Mouse (Mus musculus) ES-Bruce4 (cell line): Measurements from ENCODE around the gene AB124611.

Experiments
- CTCF ChIP-seq: IDR thresholded peaks from one replicate; pipeline ENCODE4 v1.8.1; 2011; ENCODE audit warnings: low read depth, low read length
- EP300 ChIP-seq: IDR thresholded peaks from 2 replicates; pipeline ENCODE4 v1.6.1; 2011; ENCODE audit warnings: low read depth, low read length; ENCODE audit not compliant: insufficient read depth
- POLR2A ChIP-seq: IDR thresholded peaks from one replicate; pipeline ENCODE4 v1.8.1; 2011; ENCODE audit warnings: low read length; ENCODE audit not compliant: insufficient read depth

DNA sequence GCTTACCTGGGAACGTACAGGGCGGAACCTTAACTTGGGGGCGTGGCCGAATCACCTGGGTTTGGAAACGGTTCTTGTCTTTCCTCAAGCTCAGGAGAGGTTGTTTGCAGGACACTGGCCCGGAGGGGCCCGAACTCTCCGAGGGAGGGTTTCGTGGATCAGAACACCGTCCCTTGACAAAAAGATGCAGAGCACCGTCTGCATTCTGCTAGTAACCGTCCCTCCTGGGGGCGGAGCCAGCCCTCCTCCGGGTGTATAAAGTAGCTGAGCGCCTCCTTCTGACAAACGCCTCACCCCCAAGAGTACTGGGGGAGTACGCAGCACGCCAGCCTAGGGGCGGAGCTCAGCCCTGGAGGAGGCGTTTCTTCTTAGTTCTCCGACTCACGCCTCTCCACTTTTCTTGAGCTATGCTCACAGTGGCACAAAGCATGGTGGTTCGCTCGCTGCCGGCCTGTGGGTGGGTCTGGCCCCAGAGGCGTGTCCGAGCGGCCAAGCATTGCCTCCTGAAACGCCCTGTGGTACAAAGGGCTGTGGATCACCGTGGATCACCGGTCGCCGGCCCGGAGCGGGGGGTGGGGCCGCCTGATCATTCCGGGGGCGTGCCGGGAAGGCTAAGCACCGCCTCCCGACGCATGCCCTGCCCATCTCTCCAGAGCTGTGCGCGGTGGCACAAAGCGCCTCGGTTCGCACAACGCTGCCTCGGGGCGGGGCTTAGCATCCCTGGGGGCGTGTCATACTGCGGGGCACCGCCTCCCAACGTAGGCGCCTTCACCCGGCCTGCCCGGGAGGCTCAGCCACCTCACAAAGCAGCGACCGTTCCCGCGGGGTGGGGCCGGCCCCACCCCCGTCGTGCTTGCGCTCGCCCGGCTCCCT lies 20.2 kb downstream of the AB124611 start:
- TF ChIP-seq EP300 (peak; percentile 4; the same call in 1 of the 2 replicates), CTCF (no peak), POLR2A (peak; percentile 46)
